Mouse (Mus musculus) spleen, adult 2 months (tissue): Measurements from ENCODE around the gene Trat1.

ENCODE experiments used
- CTCF ChIP-seq: fragments of 200-500 bp; IDR thresholded peaks from 2 replicates; pipeline ENCODE4 v1.5.1; 2011; ENCODE audit warnings: mild to moderate bottlenecking, inconsistent platforms; ENCODE audit not compliant: insufficient read depth, insufficient read length, insufficient replicate concordance; ENCODE audit errors: extremely low read depth
- POLR2A ChIP-seq: fragments of 200-500 bp; IDR thresholded peaks from 2 replicates; pipeline ENCODE4 v1.6.1; 2011; ENCODE audit warnings: low read depth, low read length, inconsistent platforms

DNA sequence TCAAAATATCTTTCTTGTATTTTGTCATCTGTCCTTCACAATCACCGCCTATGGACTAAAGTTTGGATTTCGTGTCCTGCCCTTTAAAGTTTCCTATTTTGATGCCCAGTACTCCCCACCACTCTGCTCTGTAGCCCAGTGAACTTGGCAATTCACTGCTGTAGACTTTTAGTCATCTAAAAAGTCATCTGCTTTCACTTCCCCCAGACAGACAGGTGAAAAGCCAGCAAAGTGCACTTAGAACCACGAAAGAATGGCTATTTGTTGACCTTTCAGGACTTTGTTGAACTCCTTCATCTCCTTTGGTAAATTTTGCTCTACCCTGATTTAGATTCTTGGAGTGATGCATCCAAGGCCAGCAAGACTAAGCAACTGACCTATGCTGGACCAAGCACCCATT lies 34.9 kb downstream of the Trat1 start:
- no peak for TF ChIP-seq CTCF
- no peak for TF ChIP-seq POLR2A
